8 mouse cellular contexts compared by ENCODE assay signal in genomic region chr2:132028107-132028506, GRCm38 (mm10). TPM values are rescaled to one million over a fixed set of nuclear protein-coding genes. Genes with fewer than 3 reads are reported as not detected.
DNase-seq lines count a peak whose midpoint lies in the region; ATAC-seq and TF ChIP-seq lines count a peak whose summit lies in the region.

No protein-coding gene starts in this region.

- H3K9ac ChIP-seq in forebrain, embryonic 11.5 days (ENCODE audit: low read length), result peak overlapping the region; percentile 73
- no peak overlapping the region for H3K9ac ChIP-seq in limb, embryonic 14.5 days (ENCODE audit: low read depth, low read length, severe bottlenecking)
- no peak overlapping the region for H3K9ac ChIP-seq in stomach, embryonic 14.5 days (replicated peaks; ENCODE audit: low read depth, low read length)

- no peak for ATAC-seq in megakaryocyte, adult 5-6 weeks (ENCODE audit: poor library complexity, severe bottlenecking)
- ATAC-seq in forebrain, embryonic 11.5 days (replicated peaks; ENCODE audit: low FRiP score), result no peak
- ATAC-seq in limb, embryonic 14.5 days (ENCODE audit: low FRiP score, low read depth), result no peak
- no peak for ATAC-seq in stomach, embryonic 14.5 days (ENCODE audit: insufficient number of reproducible peaks, insufficient read depth, low FRiP score, low read depth)
- ATAC-seq in megakaryocyte-erythroid progenitor cell, adult 5-6 weeks (replicated peaks; ENCODE audit: low FRiP score, low TSS enrichment, poor library complexity, severe bottlenecking), result no peak

- no peak overlapping the region for H3K27ac ChIP-seq in forebrain, embryonic 11.5 days (ENCODE audit: low read depth, low read length)
- no peak overlapping the region for H3K27ac ChIP-seq in limb, embryonic 14.5 days (replicated peaks; ENCODE audit: low read depth, low read length)
- H3K27ac ChIP-seq in stomach, embryonic 14.5 days (ENCODE audit: low read length), result no peak overlapping the region

- no peaks in the 10 kb centered on the region for H3K36me3 ChIP-seq in megakaryocyte, embryonic 14.5 days (replicated peaks; ENCODE audit: low read length)
- H3K36me3 ChIP-seq in forebrain, embryonic 11.5 days (ENCODE audit: control insufficient read depth, insufficient read depth, low read length), result no peaks in the 10 kb centered on the region
- H3K36me3 ChIP-seq in limb, embryonic 14.5 days (ENCODE audit: control insufficient read depth, insufficient read depth, low read length), result no peaks in the 10 kb centered on the region
- H3K36me3 ChIP-seq in stomach, embryonic 14.5 days (ENCODE audit: control insufficient read depth, insufficient read depth, low read length), result no peaks in the 10 kb centered on the region

- no peak for DNase-seq in forebrain, embryonic 11.5 days (ENCODE audit: low spot score)
- DNase-seq in limb, embryonic 14.5 days (ENCODE audit: low spot score), result no peak
- no peak for DNase-seq in cerebellum, postnatal 14 days
- DNase-seq in adrenal gland, adult 2 months, result no peak

- H3K4me3 ChIP-seq in megakaryocyte, embryonic 14.5 days (replicated peaks), result peak overlapping the region; percentile 64
- peak overlapping the region; percentile 53 for H3K4me3 ChIP-seq in forebrain, embryonic 11.5 days (ENCODE audit: low read depth, low read length)
- peak overlapping the region; percentile 50 for H3K4me3 ChIP-seq in limb, embryonic 14.5 days (replicated peaks; ENCODE audit: low read length)
- peak overlapping the region; percentile 46 for H3K4me3 ChIP-seq in stomach, embryonic 14.5 days (ENCODE audit: low read depth, low read length)

- H3K9me3 ChIP-seq in megakaryocyte, embryonic 14.5 days, result no peaks in the 10 kb centered on the region
- H3K9me3 ChIP-seq in forebrain, embryonic 11.5 days (ENCODE audit: control insufficient read depth, low read length), result no peaks in the 10 kb centered on the region
- no peaks in the 10 kb centered on the region for H3K9me3 ChIP-seq in limb, embryonic 14.5 days (ENCODE audit: control insufficient read depth, low read length)
- no peaks in the 10 kb centered on the region for H3K9me3 ChIP-seq in stomach, embryonic 14.5 days (ENCODE audit: control insufficient read depth, low read depth, low read length)

- peaks cover 68% of the 10 kb centered on the region for H3K27me3 ChIP-seq in megakaryocyte, embryonic 14.5 days (replicated peaks)
- H3K27me3 ChIP-seq in forebrain, embryonic 11.5 days (ENCODE audit: control insufficient read depth, insufficient read depth, low read length), result peaks cover 4% of the 10 kb centered on the region; the same call in 1 of the 2 replicates
- H3K27me3 ChIP-seq in limb, embryonic 14.5 days (ENCODE audit: control insufficient read depth, insufficient read depth, low read length), result peaks cover 29% of the 10 kb centered on the region
- H3K27me3 ChIP-seq in stomach, embryonic 14.5 days (ENCODE audit: control insufficient read depth, insufficient read depth, low read length), result 0 out of 2 replicates have a peak, but pooled peaks cover 4% of the 10 kb centered on the region

- TF ChIP-seq POLR2A in limb, embryonic 14.5 days (IDR thresholded peaks at IDR 0.05; ENCODE audit: borderline replicate concordance, extremely low read depth, insufficient read depth, insufficient read length), result no peak

- WGBS in forebrain, embryonic 11.5 days, result 33% methylated on average over 5 of the region's 5 CpGs
- 44% methylated on average over 5 of the region's 5 CpGs for WGBS in limb, embryonic 14.5 days
- WGBS in stomach, embryonic 14.5 days, result 50% methylated on average over 5 of the region's 5 CpGs

- H3K4me2 ChIP-seq in forebrain, embryonic 11.5 days (ENCODE audit: low read depth, low read length, severe bottlenecking), result peak overlapping the region; percentile 94
- H3K4me2 ChIP-seq in limb, embryonic 14.5 days (replicated peaks; ENCODE audit: low read depth, low read length, severe bottlenecking), result peak overlapping the region; percentile 89
- H3K4me2 ChIP-seq in stomach, embryonic 14.5 days (replicated peaks; ENCODE audit: low read depth, low read length), result peak overlapping the region; percentile 89

- peaks cover 40% of the 10 kb centered on the region for H3K4me1 ChIP-seq in megakaryocyte, embryonic 14.5 days
- peaks cover 9% of the 10 kb centered on the region for H3K4me1 ChIP-seq in forebrain, embryonic 11.5 days (replicated peaks; ENCODE audit: control insufficient read depth, insufficient read depth, low read length)
- peaks cover 10% of the 10 kb centered on the region for H3K4me1 ChIP-seq in limb, embryonic 14.5 days (ENCODE audit: control insufficient read depth, insufficient read depth, low read length)
- H3K4me1 ChIP-seq in stomach, embryonic 14.5 days (ENCODE audit: control insufficient read depth, insufficient read depth, low read length), result peaks cover 22% of the 10 kb centered on the region

RNA-seq across cellular contexts. Expression of gene Rassf2, which starts 2.0 kb away (rescaled TPM):
- 2.8 and 5.4 TPM in 2 replicates for polyA plus RNA-seq in megakaryocyte, embryonic 14.5 days (2012; ENCODE audit: insufficient read depth, low replicate concordance)
- total RNA-seq in megakaryocyte, adult 5-6 weeks (2015), result 62.4 and 70.2 TPM in 2 replicates
- total RNA-seq in megakaryocyte, adult 5-6 weeks (2017), result 113 and 118 TPM in 2 replicates
- 35.3 and 36.3 TPM in 2 replicates for polyA plus RNA-seq in forebrain, embryonic 11.5 days (2014; fragmentation: Nextera tagmentation; extraction: Ambion mirVana)
- 12.6 and 13.2 TPM in 2 replicates for polyA plus RNA-seq in limb, embryonic 14.5 days (2012; rRNA removed)
- polyA plus RNA-seq in limb, embryonic 14.5 days (2014; fragmentation: Nextera tagmentation; extraction: Ambion mirVana), result 14.6 and 15.1 TPM in 2 replicates
- polyA plus RNA-seq in stomach, embryonic 14.5 days (2014; fragmentation: Nextera tagmentation; extraction: Ambion mirVana), result 13.6 and 13.8 TPM in 2 replicates
- 10 to 100 TPM; 10.4 to 11.7 TPM for total RNA-seq in adrenal gland, adult 2 months (2021)
- polyA plus RNA-seq in adrenal gland, adult 2 months (2012; rRNA removed), result 10.5 and 12.3 TPM in 2 replicates
- total RNA-seq in megakaryocyte-erythroid progenitor cell, adult 5-6 weeks (2014; fragmentation: Nextera tagmentation), result 4.3 and 10.8 TPM in 2 replicates
- total RNA-seq in megakaryocyte-erythroid progenitor cell, adult 5-6 weeks (2017), result 2.3 and 4.8 TPM in 2 replicates
